Mouse (Mus musculus) kidney, adult 11 months (tissue): ENCODE results near the gene Mettl2.
"Not testable (repeated sequence)": the region's sequence is repeated elsewhere in the genome, so short reads cannot be mapped to it uniquely, and the experiment has no call there.

Experiments used
- DNase-seq: peaks from one replicate; pipeline ENCODE4 v3.0.0; 2022

Gene Mettl2

DNA sequence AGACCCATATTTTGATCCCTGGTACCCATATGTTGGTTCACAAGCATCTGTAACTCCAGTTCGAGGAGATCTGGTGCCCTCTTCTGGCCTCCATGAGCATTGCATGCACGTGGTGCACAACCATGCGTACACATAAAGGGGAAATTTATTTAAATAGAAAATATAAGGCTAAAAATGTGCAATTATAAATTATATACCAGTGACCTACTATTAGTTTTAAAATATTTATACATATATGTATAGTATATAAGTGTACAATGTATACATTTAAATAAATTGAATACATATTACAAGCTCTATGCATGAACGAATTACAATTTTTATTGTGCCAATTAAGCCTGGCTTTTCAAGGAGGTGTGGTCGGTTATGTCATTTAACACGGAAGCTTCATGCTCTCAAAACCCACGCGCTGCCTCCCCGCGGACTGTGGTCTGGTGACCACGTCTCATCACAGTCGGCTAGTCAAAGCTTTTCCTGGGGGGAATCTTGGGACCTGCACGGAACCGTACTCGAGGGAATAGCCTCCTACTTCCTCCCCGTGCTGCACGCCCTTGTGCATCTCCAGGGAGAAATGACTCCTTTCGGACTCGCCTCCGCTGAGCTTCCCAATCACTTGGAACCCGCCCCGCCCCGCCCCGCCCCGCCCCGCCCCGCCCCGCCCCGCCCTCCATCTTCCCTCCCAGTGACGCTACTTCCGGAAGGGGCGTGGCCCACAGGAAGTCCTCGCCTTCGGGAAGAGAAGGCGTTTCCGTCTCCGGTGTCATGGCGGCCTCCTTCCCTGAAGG lies at the start of gene Mettl2:
Gene Mettl2, plus strand, starts transcription at position 691 of the 785 bp plus-strand sequence.
- DNase-seq: peak; percentile 73

DNA sequence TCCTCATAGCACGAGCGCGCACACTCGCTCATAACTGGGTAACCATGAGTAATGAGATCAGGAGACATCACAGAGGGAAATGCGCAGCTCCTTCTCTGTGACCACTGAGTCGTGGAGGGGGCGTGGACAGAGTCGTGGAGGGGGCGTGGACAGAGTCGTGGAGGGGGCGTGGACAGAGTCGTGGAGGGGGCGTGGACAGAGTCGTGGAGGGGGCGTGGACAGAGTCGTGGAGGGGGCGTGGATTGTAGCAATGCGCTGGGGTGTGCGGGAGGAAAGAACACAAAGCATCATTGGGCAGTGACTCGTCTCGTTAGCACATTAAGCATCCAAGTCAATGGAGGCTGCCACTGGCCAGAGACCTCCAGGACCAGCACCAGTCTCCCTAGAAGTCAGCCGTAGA lies 13.8 kb upstream of the Mettl2 start:
- not testable (repeated sequence) for DNase-seq

DNA sequence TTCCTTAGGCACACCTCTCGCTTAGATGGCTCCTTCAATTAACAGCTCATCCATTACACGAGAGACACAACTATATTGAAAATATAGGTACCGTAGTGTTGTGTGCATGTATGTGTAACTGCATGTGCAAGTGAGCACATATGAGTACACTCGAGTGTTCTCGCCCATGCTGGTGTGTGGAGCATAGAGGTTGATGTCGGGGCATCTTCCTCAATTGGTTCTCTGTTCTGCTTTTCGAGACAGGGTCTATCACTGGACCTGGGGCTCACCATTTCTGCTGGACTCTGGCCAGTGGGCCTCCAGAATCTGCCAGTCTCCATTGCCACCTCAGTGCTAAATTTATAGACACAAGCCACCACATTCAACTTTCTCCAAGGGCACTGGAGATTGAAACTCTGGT lies 8.4 kb upstream of the Mettl2 start:
- no peak for DNase-seq

DNA sequence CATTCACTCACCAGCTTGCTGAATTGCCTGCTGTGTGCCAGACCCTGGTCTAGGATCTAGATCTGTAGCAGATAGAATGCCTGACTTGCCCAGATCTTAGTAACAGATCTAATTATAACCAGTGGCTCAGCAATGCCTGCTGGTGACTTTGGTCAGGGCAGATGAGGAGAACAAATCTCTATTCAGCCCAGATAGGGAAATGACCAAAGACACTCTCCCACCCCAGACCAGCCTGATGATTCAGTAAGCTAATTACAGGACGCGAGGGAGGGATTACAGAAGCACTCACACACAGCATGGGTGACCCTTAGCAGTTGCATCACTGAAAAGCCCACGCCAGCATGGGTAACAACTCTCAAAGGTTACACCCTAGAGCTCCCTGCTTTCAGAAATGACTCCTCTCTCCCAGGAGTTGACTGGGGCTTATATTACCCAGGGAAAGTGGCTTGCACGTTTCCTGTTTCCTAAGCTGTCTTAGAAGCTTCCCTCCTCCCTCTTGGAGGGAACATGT lies 5.6 kb upstream of the Mettl2 start:
- DNase-seq: no peak

DNA sequence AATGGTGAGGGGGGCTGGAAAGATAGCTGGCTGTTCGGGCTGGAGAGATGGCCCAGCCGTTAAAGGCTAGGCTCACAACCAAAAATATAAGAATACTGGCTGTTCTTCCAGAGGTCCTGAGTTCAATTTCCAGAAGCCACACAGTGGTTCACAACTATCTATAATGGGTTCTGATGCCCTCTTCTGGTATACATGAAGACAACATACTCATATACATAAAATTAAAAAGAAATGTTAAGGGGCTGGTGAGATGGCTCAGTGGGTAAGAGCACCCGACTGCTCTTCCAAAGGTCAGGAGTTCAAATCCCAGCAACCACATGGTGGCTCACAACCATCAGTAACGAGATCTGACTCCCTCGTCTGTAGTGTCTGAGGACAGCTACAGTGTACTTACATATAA lies 4.4 kb upstream of the Mettl2 start:
- DNase-seq: not testable (repeated sequence)

DNA sequence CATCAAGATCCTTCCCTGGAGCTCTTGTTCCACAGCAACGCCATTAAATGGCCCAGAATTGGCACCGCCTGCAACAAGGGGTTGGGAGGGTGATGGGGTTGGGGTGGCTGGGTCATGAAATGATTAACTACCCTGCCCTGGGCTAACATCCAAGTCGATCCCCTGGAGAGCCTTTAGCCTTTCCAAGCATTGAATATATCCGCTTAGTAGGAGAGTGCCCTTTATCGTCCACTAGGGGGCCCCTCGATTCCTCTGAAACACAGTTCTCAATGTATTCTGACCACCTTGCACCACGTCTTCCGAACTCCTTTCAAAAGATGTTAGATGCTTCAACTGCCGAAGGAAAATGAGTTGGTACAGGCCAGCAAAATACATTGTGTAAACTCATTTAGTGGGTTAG lies 2.2 kb upstream of the Mettl2 start:
- DNase-seq: peak; percentile 78

DNA sequence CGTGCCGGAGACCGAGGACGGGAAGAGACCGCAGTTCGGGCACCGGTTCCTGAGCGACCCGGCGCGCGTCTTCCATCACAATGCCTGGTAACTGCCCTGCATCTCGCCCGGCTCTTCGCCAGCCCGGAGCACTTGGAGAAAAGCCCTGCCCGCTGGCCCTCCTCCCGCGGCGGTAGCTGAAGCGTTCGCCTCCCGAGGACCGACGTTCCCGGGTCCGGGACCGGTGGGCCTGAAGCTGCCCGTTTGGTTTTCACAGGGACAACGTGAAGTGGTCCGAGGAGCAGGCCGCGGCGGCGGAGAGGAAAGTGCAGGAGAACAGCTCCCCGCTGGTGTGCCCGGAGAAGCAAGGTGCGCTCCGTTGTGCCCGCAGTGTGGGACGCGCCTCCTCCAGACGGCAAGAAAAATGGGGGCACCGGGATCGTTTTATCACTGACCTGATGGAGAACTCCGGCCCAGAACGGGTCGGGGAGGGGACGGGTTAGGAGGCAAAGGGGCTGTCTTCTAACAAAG lies 350 bp downstream of the Mettl2 start:
- no peak for DNase-seq

DNA sequence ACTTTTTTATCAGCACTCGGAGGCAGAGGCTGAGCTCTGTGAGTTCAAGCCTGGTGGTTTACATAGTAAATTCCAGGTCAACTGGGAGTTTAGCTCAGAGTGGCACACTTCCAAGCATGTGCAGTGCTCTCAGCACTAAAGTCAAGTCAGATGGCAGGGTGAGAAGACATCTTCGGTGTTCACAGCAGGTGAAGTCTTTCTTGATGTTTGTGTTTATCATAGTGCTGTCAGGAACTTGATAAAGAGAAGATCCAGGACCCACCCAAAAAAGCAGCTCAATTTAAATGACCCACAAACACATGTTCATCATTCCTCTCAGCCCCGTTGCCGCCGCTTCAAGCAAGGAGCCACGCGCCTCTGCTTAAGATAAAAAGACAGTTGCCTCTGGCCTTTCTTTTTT lies 9.5 kb downstream of the Mettl2 start:
- DNase-seq: no peak

DNA sequence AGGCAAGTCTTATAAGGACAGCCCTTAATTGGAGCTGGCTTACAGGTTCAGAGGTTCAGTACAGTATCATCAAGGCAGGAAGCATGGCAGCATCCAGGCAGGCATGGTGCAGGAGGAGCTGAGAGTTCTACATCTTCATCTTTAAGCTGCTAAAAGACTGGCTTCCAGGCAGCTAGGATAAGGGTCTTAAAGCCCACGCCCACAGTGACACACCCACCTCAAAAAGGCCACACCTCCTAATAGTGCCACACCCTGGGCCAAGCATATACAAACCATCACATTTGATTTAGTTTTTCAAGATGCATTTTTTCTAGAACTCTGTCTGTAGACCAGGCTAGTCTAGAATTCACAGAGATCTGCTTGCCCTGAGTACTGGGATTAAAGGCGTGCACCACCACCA lies 11.0 kb downstream of the Mettl2 start:
- DNase-seq: not testable (repeated sequence)

DNA sequence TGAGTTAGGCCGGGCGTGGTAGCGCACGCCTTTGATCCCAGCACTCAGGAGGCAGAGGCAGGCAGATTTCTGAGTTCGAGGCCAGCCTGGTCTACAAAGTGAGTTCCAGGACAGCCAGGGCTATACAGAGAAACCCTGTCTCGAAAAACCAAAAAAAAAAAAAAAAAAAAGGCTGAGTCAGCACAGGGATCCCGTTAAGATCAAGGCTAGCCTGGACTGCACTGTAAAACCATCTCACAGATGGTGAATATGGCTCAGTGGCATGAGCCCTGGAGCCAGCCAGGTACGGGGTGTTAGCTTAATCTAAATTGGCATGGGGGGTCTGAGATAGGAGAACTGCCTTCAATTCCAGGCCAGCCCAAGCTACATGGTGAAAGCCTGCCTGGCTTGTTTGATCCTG lies 14.3 kb downstream of the Mettl2 start:
- DNase-seq: not testable (repeated sequence)

DNA sequence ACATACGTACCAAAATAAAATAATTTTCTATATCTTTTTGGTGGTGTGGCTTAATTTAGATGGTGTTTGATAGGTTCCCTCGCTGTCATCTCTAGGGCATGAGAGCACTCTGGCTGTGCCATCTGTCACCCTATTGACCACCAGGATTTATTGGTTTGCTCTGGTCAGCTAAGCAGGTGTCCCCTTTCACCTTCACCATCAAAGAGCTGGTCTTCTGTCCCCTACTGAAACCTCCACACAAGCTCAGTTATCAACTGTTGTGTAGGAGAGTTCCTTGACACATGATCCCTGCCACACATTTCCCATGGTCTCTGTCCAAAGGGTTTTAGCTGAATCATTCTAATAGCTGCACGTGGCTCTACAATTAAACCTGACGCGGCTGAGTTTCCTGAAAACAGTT lies 14.9 kb downstream of the Mettl2 start:
- DNase-seq: no peak

DNA sequence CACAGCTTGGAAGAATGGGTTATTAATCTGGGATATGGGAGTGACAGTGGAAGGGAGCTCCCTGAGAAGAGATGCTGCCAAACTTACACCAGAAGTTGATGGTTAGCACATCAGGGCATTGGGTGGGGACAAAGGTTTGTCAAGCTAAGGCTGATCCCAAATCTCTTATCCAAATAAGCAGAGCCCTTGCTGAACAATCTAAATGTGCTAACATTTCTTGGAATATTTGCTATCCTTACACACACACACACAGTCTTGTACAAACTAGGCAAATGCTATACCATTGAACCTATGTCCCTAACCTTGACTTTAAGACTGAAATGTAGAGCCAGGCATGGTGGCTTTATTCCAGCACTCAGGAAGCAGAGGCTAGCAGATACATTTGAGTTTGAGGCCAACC lies 17.3 kb downstream of the Mettl2 start:
- no peak for DNase-seq

DNA sequence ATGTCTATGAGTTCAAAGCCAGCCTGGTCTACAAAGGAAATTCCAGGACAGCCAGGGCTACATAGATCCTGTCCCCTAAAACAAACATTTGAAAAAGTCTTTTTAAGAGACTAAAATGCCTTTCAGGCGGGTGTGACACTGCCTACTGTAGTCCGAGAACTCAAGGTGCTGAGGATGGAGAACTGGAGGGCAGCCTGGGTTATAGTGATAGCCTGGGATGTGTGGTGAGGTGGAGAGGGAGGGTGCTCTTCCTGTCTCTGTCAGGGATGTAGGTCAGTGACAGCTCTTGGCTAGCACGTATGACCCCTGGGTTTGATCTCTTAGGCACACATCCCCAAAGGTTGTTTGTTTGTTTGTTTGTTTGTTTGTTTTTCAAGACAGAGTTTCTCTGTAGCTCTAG lies 17.9 kb downstream of the Mettl2 start:
- DNase-seq: no peak

DNA sequence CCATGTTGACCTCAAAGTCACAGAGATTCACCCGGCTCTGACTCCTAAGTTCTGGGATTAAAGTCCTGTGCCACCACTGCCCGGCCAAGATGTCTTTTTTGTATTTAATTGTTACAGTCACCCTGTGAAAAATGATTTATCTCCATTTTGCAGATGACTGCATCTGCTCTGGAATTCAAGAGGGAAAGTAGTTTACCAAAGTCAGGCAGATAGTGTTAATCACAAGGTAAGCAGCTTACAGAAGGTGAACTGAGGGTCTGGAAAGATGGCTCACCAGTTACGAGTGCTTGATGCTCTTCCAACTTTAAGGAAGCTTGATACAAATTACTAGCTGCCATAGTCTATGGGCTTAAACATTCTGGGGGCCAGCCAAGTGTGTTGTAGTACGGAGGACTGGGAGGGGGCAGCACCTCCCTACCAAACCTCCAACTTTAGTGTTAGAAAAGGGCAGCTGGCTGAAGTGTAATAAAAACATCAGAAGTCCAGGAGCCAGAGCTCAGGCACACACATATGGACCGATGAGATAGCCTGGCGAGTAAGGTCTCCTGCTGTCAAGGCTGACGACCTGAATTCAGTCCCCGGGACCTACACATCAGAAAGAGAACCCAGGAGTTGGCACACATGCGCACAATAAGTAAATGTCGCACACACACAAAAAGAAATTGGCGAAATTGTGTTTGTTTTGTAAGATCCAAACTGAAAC lies 18.4 kb downstream of the Mettl2 start:
- DNase-seq: no peak

DNA sequence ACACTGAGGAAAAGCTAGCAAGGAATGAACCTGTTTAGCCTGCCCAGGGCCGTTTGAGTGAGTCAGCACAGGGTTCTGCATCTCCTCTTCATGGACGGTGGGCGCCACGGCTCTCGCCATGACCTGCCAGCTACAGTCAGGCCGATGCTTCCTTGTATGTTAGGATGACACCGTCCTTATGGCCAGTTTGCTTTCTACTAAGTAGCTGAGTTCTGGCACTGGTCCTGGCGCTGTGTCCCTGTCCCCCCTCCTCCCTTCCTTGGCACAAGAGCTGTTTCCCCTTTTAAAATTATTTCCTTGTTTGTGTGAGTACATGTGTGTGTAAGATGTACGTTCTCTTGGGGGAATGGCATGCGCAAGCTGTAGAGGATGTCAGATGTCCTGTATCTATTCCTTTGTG lies 19.0 kb downstream of the Mettl2 start:
- DNase-seq: no peak

DNA sequence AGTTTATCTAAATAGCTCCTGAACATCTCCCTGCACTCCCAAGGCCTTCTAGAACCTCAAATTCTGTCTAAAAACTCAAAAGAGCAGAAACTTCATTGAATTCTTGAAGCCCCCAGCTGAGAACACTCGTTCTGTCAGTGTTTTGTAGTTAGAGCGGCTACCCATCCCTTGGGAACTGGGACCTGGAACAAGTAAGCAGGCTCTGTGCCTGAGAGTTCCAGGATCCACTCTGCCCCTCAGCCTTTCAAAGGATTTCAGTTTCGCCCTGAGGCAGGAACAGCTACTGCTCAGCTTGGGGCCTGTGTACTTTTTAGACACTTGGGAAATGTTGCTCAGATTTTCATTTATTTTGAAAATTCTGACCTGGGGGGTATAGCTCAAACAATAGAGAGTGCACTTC lies 20.4 kb downstream of the Mettl2 start, which contains the start of gene Gm10842:
Gene Gm10842, plus strand, starts transcription at position 301 of the 400 bp plus-strand sequence.
- DNase-seq: no peak

DNA sequence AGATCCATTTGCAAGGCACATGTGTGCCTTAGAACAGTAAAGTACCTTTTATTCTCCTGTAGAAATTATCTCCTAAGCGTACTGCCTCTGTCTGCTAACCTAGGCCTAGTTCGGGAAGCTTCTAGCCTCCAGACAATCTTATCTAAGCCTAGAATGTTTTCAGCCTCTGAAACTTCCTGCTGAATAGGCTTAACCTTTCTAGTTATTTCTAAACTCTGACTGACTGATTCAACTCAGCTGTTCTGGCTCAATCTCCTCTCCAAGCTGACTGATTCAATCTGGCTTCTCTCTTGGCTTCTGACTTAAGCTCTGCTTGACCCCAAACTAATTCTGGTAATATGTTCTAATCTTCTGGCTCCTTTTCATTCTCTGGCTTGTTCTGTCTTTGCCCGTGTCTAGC lies 23.1 kb downstream of the Mettl2 start:
- DNase-seq: no peak

DNA sequence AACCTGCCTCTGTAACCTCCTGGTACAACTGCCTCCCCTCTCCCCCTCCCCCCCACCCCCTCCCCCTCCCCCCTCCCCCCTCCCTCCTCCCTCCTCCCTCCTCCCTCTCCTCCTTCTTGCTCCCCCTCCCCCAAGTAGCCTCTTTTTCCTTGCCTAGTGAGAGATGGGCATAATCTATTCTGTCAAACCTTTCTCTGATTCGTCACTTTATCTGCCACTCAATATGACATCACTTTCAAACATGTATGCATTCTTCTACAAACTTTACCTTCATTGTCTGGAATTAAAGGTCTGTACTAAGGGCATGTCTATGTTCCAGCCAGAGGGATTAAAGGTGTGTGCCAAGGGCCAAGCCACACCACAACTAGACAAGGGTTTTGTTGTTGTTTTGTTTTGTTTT lies 23.5 kb downstream of the Mettl2 start:
- no peak for DNase-seq

DNA sequence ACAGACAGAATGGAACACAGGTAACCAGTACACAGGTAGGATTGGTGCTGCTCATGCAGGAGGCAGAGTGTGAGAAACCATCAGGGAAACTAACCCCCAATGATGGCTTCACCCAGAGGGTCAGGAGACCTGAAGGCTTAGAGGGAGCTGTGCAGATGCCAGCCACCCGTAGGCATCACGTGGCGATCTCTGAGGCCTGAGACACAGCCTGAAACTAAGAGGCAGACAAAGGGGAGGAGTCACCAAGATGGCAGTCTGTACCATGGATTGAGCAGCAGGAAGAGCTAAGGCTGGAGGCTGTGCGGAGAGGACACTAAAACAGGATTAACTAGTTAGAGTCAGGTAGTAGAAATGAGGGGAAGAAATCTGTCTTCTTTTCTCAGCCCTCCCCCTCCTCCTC lies 24.5 kb downstream of the Mettl2 start:
- no peak for DNase-seq

DNA sequence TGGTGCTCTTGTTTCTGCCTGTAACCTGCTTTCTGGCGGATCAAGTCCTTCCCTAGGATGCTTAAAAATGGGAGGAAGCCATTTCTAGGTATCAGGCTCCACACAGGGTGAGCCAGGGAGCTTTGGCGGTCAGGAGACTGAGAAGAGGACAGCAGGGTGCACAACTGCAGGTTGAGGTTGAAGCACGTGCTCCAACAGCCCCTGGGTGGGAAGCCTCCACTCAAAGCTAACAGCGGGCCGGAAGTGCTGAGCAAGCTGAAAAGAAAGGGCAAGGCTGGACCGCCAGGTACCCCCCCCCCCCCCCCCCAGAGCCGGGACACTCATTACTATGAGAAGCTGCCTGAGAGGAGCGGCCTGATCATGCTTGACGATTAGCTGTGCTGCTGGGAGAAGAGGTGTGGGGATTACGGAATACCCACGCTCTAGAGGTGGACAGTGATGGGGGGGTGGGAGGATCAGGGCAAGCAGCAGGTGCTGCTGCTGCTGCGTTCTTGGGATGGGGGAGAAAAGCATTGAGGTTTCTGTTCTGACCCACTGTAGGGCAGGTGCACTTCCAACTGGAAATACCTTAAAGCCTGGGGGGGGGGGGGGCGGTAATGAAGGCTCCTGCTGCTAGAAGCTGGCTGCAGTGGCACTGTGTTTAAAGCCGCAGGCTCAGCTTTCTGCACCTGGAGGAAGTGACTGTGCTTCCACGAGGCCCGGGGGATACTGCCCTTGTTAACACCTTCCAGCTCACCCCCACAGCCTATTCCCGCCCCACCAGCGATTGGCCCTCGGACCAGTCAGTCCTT lies 25.2 kb downstream of the Mettl2 start:
- no peak for DNase-seq

DNA sequence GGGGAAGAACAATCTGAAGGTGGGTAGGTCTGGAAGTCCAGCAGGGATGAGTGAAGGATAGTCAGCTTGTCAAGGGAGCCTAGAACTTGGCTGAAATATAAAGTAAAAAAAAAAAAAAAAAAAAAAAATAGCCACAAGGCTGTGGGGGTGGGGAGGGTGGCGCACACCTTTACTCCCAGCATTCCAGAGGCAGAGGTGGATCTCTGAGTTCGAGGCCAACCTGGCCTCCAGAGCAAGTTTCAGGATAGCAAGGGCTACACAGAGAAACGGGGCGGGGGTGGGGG lies 25.7 kb downstream of the Mettl2 start:
- DNase-seq: no peak

DNA sequence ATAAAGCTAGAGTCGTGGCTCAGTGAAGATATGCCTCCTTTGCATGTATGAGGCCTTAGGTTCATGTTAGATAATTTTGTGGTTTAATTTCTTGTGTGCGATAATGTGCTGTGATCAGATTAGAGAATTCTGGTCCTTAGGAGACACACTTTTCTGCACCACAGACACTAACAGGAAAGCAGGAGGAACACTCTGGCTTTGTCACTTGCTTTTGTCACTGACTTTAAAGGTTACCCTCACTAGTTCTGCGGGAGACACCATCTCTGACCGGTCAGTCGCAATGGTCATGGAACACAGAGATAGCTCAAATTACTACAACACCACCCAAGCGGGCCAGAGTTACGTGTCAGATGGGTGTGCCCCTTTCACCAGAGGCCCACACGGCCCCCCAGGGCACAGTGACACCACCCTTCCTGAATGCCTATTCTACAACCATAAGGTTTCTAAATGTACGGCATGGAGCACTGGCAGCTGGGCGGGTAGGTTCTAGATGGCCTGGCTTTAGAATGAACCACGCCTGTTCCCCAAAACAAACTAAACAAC lies 26.2 kb downstream of the Mettl2 start:
- DNase-seq: no peak
